Mouse (Mus musculus) adrenal gland, adult 18-20 months (tissue): ENCODE data around the gene Samhd1. TPM values are rescaled to one million over a fixed set of nuclear protein-coding genes. Genes with fewer than 3 reads are reported as not detected.
A peak's percentile ranks its signal among the peaks of the same experiment; 100 is the strongest.
"Not testable (repeated sequence)": the region's sequence is repeated elsewhere in the genome, so short reads cannot be mapped to it uniquely, and the experiment has no call there.

Experiments
- DNase-seq, 2 experiments: peaks; one replicate each; pipeline ENCODE4 v3.0.0; 2021 to 2022; ENCODE audit warnings: low spot score in 2 of 2
- long read RNA-seq, 2 experiments: library from polyadenylated mRNA; stranded (forward); transcript quantifications; one replicate each; pipeline ENCODE4 v2.0.0; 2021
- total RNA-seq, 2 experiments: library from RNA; stranded (reverse); gene quantifications; 1 replicate in 1 of 2; 2 replicates in 1 of 2; pipeline ENCODE4 v1.2.3; 2021

Gene Samhd1
- 10 to 100 TPM; 19.1 to 32.1 TPM for total RNA-seq
- long read RNA-seq, experiment 1, transcript Samhd1-206 (17 exons, 2,036 nt): major isoform, 8 of 16 reads
- long read RNA-seq, experiment 1, partial matches to known transcripts: 3 of 16 reads
- long read RNA-seq, experiment 1, other reads (novel, unspliced or antisense): 3 of 16 reads
- long read RNA-seq, experiment 2, transcript Samhd1-201 (16 exons, 3,926 nt): minor isoform, 6 of 29 reads
- long read RNA-seq, experiment 2, transcript Samhd1-206 (17 exons, 2,036 nt): major isoform, 20 of 29 reads
- long read RNA-seq, experiment 2, partial matches to known transcripts: 2 of 29 reads
- long read RNA-seq, experiment 2, other reads (novel, unspliced or antisense): 1 of 29 reads

DNA sequence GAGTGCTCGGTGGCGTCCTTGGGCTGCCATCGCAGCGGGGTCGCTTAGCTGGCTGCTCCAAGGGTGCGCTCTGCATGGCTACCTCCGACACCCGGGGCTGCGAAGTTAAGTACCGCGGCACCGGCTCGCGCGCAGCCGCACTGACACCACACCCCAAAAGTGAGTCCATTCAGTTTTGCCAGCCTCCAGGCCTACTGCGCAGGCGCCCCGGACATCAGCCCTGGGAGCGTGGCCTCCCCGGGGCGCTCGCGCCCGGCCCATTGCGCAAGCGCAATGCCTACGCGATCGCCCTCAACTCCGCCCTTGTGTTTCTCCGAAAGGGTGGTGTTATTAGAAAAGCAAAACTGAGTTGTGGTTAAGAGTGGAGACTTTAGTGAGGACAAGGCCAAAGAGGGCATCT is at the start of gene Samhd1:
Gene Samhd1 (minus strand): TSS at position 252 of the 400 bp plus-strand sequence.
- peak; percentile 96 to 97 for DNase-seq

DNA sequence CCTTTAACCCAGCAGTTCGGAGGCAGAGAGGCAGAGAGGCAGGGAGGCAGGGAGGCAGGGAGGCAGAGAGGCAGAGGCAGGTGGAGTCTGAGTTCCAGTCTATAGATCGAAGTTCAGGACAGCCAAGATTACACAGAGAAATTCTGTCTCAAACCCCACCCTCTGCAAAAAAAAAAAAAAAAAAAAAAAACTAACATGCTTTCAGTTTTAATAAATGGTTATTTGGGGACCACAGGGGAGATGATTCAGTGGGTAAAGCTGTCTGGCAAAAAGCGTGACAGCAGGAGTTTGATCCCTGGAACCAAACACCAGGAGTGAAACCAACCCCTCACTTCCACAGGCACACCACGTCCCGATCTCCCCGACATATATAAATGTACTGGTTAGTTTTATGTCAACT is 43.1 kb upstream of the Samhd1 start:
- no peak for DNase-seq

DNA sequence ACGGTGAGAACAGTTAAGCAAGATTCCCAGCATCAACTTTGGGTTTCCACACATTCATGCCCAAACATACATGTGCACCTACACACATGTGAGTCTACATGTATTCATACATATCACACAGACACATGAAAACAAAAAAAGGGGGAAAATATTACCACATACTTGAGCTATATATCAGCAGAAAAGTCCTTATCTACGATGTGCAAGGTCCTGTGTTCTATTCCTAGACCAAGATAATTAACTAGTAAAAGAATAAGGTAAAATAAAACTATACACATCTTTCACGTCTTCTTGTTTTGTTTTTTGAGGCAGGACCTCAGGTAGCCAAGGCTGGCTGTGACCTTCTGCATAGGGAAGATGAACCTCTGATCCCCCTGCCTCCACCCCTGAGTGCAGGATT is 41.2 kb upstream of the Samhd1 start:
- DNase-seq: no peak

DNA sequence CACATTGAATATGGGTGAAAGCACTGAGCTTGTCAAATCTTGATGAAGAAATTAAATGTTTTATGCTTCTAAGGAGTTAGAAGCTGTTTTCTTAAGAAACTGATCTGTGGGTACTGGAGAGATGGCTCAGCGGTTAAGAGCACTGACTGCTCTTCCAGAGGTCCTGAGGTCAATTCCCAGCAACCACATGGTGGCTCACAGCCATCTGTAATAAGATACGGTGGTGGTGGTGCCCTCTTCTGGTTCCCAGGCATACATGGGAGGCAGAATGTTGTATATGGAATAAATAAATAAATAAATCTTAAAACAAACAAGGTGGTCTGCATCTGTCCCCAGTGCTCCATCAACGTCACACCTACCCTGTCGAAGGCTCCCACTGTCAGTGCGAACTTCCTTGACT is 39.4 kb upstream of the Samhd1 start:
- no peak for DNase-seq

DNA sequence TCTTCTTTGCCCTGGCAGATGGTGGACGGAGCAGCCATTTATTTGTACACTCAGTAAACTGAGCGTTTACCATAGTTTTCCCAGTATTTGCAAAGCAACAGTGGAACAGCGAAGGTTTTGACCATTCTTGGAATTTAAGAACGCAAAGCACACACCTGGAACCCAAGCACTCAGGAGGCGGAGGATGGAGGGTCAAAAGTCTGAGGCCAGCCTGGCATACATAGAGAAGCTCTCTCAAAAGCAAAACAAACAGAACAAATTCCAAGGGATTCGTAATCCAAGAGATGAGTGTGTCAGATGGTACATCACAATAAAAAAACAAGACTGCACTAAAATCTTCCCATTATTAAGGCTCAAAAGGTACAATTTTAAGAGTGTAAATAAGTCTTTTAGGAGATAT is 38.5 kb upstream of the Samhd1 start:
- DNase-seq: no peak

DNA sequence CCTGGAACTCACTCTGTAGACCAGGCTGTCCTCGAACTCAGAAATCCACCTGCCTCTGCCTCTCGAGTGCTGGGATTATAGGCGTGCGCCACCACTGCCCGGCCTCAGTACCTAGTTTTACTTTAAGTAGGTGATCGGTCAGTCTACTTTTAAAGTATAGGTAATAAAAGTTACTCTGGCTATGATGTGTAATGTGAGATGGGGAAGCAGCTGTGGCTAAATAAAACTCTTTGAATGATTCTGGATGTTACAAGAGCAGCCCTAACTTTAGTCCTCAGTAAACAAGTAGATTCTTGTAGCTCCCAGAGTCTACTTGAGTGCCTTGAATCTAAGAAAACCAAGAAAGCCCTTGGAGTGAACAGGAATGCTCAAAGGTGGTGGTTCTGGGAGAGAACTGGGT is 37.9 kb upstream of the Samhd1 start:
- DNase-seq: no peak

DNA sequence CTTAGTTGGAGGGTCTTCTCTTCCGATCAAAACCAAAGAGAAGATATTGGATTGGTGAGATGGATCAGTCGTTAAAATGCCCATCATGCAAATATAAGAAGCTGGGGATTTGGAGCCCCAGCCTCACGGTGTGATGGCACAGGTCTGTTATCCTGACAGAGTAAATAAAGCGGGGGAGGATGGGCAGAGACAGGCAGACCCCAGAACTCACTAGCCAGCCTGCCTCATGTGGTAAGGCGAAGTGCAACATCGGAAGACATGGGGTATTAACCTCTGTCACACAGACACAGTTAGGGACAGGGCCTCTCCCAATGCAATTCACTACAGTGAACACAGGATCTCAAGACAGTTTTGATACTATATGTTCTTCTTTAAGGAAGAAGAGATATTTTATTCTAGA is 35.6 kb upstream of the Samhd1 start:
- no peak for DNase-seq

DNA sequence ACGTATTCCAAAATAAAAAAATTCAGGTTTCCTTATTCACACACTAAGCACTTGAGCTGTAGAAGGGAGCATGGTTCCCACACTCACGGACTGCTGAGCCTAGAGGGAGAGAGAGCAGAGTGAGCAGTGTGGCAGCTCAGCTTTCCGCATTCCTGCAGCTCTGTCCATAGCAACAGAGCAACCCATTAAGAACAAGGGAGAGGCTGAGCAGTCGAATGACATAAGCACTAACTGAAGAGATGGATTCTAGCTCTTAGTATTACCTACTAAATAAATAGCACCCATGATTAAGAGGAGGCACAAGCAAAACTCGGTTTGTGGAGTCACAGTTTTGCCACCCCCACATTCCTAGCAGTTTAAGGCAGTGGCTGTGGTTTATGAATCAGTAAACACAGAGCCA is 35.1 kb upstream of the Samhd1 start:
- DNase-seq: no peak

DNA sequence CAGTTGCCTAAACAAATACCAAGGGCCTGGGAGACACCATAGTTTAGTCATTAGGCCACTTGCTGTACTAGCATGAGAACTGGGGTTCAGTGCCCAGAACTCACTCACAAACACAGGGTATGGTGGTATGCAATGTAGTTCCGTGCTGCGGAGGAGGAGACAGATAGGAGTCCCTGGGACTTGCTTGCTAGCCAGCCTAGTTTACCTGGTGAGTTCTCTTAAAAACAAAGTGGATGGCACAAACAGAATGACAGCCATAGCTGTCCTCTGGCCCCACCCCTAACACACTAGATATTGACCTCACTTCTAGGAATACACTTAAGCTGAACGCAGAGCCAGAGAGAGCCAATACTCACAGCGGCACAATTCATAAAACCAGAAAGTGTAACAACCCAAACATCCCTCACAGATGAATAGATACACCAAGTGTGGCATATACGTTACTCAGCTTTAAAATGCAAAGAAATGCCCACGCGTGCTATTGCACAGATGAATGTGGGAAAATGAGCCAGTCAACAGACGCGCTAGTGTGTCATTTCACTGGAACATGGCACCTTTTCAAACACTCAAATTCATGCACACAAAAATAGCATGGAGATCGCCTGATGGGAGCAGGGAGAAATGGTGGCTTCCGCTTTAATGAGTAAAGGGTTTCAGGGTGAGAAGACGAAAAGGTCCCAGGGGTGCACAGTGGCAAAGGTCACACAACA is 31.5 kb upstream of the Samhd1 start:
- no peak for DNase-seq

DNA sequence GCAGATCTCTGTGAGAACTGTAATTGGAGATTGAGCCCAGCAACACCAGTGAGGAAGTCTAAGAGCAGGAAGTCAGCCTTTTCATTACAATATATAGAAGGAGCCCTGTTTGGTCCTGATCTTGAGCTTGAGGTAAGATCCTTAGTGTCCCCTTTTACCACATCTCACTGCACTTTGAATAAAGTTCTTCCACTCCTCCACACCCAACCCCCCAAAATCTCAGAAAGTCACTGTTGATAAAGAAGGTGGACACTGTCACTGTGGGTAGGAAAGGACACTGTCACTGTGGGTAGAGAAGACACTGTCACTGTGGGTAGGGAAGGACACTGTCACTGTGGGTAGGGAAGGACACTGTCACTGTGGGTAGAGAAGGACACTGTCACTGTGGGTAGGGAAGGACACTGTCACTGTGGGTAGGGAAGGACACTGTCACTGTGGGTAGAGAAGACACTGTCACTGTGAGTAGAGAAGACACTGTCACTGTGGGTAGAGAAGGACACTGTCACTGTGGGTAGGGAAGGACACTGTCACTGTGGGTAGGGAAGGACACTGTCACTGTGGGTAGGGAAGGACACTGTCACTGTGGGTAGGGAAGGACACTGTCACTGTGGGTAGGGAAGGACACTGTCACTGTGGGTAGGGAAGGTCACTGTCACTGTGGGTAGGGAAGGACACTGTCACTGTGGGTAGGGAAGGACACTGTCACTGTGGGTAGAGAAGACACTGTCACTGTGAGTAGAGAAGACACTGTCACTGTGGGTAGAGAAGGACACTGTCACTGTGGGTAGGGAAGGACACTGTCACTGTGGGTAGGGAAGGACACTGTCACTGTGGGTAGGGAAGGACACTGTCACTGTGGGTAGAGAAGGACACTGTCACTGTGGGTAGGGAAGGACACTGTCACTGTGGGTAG is 30.5 kb upstream of the Samhd1 start:
- DNase-seq: not testable (repeated sequence)

DNA sequence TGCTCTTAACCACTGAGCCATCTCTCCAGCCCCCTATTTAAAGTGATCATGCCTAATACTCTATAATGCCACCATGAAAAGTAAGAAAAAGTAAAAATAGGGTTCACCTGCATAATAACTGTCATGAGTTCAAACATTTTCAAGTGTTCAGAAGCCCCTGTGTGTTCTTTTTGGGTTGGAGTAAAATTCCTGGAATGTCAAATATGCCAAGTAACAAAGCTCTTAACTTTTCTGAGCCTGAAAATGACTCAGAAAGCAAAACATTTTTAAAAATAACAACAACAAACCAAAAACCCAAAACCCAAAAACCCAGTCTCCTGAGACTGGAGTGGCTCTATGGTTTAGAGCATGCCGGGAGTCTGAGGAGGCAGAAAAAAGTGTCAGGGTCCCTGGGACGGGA is 29.0 kb upstream of the Samhd1 start:
- DNase-seq: no peak

DNA sequence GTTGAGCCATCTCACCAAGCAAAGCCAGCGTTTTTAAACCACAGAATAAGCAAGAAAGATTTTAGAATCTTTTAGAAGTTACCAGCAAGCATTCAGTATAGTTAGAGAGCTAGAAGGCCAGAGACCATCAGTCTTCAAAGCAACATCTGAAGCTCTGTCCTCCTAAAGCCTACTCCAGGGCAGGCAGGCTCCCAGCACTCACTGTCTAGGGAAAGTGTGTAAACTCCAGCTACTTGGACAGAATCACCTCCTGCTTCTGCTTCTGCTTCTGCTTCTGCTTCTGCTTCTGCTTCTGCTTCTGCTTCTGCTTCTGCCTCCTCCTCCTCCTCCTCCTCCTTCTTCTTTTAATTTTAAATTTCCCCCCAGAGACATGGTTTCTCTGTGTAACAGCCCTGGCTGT is 21.0 kb upstream of the Samhd1 start:
- no peak for DNase-seq

DNA sequence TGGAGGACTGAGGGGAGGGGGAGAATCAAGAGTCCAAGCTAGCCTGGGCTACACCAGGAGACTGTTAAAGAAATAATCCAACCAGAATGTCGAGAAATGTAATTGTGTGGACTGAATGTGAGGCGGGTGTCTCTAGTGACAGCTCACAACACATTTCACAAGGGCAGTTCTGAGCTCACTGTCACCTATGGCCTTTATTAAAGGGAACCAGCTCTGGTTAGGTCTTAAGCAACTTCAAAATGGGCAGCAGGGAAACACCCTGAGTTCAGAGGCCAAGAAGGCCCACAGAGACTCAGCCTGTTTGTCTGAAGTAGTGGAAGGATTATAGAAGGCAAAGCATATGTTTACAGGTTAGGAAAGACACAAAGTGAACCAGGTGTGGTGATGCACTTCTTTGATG is 18.2 kb upstream of the Samhd1 start:
- no peak for DNase-seq

DNA sequence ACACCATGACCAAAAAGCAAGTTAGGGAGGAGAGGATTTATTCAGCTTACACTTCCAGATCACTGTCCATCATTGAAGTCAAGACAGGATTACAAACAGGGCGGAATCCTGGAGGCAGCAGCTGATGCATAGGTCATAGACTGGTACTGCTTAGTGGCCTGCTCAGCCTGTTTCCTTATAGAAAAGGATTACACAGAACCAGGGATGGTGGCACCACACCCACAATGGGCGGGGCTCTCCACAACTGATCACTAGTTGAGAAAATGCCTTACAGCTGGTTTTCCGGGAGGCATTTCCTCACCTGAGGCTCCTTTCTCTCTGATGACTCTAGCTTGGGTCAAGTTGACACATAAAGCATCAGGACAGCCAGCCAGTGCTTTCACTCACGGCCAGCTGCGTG is 13.4 kb upstream of the Samhd1 start:
- DNase-seq: no peak

DNA sequence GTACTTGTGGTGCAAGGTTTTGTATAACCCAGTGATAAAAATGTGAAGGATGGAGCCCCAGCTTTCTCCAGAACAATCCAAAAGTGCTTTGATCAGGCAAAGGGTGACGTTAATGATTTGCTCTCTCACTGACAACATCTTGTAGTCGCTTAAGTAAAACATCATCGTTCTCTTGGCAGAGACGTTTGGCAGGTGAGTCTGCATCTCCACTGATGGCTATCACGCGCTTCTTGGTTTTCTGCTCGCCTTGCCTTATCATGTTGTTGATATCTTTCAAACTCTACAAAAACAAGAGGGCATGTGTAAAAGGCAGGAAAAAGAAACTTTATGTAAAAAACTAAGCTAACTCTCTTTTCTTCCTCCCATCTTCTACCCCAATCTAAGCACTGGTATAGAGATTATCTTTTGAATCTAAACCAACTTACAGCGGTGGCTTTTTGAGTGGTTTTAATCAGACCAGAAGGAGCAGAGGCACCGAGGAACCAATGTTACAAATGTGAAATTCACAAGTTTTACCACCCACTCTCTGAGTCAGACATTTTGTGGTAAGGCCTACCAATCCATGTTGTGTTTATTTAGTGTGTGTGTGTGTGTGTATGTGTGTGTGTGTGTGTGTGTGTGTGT is 12.4 kb upstream of the Samhd1 start:
- no peak for DNase-seq

DNA sequence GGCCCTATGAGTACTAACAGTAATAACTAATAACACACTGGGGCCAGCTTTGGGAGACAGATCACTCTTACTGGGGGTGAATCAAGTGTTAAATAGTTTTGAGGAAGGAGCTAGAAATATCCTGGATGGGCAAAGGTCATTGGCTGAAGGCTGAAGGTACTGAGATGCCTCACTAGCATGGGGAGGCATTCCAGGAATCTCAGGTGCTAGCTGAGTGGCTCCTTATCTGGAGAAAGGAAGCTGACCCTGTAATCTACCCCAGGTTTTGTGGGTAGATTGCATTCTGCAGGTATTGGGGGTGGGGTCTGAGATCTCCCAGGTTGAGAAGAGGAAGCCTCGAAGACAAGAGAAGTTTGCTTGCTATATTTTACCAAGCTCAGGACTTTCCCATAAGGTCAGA is 10.1 kb upstream of the Samhd1 start:
- DNase-seq: no peak

DNA sequence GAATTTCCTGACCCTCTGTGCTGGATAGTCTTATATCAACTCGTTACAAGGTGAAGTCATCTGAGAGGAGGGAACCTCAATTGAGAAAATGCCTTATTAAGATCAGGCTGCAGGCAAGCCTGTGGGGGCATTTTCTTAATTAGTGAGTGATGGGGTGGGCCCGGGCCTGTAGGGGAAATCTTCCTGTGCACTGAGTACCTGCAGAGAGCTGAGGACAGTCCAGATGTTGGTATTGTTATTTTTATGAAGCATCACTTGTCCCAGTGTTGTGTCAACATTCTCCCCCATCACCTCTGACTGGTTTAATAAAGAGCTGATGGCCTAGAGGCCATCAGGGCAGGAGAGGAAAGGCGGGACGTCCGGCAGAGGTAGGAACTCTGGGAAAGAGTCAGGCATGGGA is 9.1 kb upstream of the Samhd1 start:
- no peak for DNase-seq

DNA sequence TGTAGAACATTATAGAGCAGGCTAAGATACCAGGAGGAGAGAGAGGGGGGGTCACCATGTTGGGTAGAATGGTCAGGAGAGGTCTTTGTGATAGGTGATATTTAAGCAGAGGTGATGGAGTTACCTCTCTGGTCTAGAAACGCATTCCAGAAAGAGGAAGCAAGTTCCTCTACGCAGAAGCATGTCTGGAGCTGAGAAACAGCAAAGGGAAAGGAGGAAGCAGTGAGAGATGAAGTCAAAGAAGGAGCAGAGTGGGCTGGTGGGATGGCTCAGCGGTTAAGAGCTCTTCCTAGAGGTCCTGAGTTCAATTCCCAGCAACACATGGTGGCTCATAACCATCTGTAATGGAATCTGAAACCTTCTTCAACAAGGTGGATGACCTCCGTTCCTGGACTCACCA is 6.9 kb upstream of the Samhd1 start:
- no peak for DNase-seq

DNA sequence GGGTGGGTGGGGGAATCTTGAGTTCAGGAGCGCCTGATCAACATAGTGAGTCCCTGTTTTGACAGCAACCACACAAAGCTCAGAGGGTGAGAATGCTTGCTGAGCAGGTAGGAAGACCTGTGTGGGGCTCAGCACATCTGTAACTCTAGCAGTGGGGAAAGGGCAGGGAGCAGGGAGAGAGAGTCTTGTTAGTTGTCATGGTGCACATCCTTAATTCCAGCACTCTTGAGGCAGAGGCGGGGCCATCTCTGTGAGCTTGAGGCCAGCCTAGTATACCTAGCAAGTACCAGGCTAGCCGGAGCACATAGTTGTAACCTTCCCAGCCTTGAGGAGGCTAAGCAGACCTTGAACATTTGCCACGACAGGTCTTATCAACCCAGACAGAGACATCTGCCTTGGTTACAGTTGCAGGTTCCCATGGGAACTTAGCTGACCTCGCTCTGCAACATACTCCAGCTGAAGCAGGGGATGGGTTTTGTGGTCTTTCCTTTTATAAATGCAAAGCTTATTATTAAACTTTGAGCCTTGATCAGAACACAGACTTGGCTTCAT is 4.3 kb upstream of the Samhd1 start:
- no peak for DNase-seq

DNA sequence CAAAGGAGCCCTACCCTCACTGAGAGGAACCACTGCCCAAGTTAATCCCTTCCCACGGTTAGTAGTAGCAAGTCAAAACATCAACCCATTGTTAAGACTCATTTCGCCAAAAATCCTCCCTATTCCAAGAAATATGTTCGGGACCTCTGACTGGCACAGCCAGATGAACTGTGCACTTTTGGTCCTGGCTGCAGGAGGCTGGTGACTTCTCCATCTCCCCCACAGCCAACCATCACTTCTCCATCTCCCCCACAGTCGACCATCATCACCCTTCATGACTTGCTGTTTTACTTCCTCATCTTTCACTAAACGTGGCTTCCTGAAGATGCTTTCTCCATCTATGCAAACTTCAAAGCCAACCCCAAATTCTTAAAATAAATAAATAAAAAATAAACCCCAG is 3.7 kb upstream of the Samhd1 start:
- no peak for DNase-seq
